Mouse (Mus musculus) heart, embryonic 15.5 days (tissue): Measurements from ENCODE around the gene Ddx3x. TPM values are rescaled to one million over a fixed set of nuclear protein-coding genes. Genes with fewer than 3 reads are reported as not detected.
"Not testable (repeated sequence)": the region's sequence is repeated elsewhere in the genome, so short reads cannot be mapped to it uniquely, and the experiment has no call there.

Experiments
- ATAC-seq: fragments of 200-750 bp; cut with Nextera tagmentation; replicated peaks from 2 replicates; pipeline ENCODE4 v1.8.0; 2017; ENCODE audit warnings: low read depth, moderate TSS enrichment; ENCODE audit not compliant: insufficient number of reproducible peaks, insufficient read depth, low FRiP score
- H3K27ac ChIP-seq: fragments of 300-500 bp; sonication (generic); 2 replicates; pipeline ENCODE4 v1.5.1; 2015; ENCODE audit warnings: mild to moderate bottlenecking, inconsistent platforms
- H3K27me3 ChIP-seq: fragments of 300-500 bp; sonication (generic); 2 replicates; pipeline ENCODE4 v1.6.1; 2015; ENCODE audit warnings: inconsistent platforms
- H3K36me3 ChIP-seq: fragments of 300-500 bp; sonication (generic); 2 replicates; pipeline ENCODE4 v1.6.1; 2015; ENCODE audit warnings: mild to moderate bottlenecking, inconsistent platforms
- H3K4me1 ChIP-seq: fragments of 300-500 bp; sonication (generic); replicated peaks from 2 replicates; pipeline ENCODE4 v1.6.1; 2015; ENCODE audit warnings: inconsistent platforms
- H3K4me2 ChIP-seq: fragments of 300-500 bp; sonication (generic); 2 replicates; pipeline ENCODE4 v1.6.1; 2015; ENCODE audit warnings: inconsistent platforms, mild to moderate bottlenecking, moderate library complexity
- H3K4me3 ChIP-seq: fragments of 300-500 bp; sonication (generic); 2 replicates; pipeline ENCODE4 v1.5.1; 2015; ENCODE audit warnings: mild to moderate bottlenecking, inconsistent platforms
- H3K9ac ChIP-seq: fragments of 300-500 bp; sonication (generic); 2 replicates; pipeline ENCODE4 v1.6.1; 2015; ENCODE audit warnings: mild to moderate bottlenecking, inconsistent platforms
- H3K9me3 ChIP-seq: fragments of 300-500 bp; sonication (generic); replicated peaks from 2 replicates; pipeline ENCODE4 v1.6.1; 2016; ENCODE audit warnings: inconsistent platforms
- WGBS: fragments of 180-500 bp; shearing (Covaris S2); methylation state at CpG from one replicate; pipeline ENCODE4 v1.1.7; 2015; ENCODE audit warnings: mixed read lengths; 5-methylcytosine and 5-hydroxymethylcytosine counted together
- polyA plus RNA-seq: library from polyadenylated mRNA; unstranded; fragments of >200 nt; fragmentation: Nextera tagmentation; extraction: Ambion mirVana; gene quantifications from 2 replicates; pipeline ENCODE4 v1.2.1, GENCODE M21; 2015

The Ddx3x gene
- 68.6 and 79.6 TPM in 2 replicates for polyA plus RNA-seq

GRCm38 (mm10) chrX:13280409-13281328 is at the start of gene Ddx3x:
Gene Ddx3x (plus strand): TSS chrX:13280970.
- peaks cover 11% of the 10 kb centered on the region for H3K4me1 ChIP-seq
- H3K9me3 ChIP-seq, result no peaks in the 10 kb centered on the region
- peak within 1 kb of the TSS; percentile 98 for H3K9ac ChIP-seq
- peaks cover 7% of the 10 kb centered on the region; the same call in 1 of the 2 replicates for H3K36me3 ChIP-seq
- ATAC-seq, result peak; percentile 94
- WGBS, result under 1% methylated on average over 57 of the region's 57 CpGs
- H3K27ac ChIP-seq, result peak within 1 kb of the TSS; percentile 99
- no peaks in the 10 kb centered on the region for H3K27me3 ChIP-seq
- H3K4me2 ChIP-seq, result peak within 1 kb of the TSS; percentile 80
- peak within 1 kb of the TSS; percentile 96 for H3K4me3 ChIP-seq

DNA sequence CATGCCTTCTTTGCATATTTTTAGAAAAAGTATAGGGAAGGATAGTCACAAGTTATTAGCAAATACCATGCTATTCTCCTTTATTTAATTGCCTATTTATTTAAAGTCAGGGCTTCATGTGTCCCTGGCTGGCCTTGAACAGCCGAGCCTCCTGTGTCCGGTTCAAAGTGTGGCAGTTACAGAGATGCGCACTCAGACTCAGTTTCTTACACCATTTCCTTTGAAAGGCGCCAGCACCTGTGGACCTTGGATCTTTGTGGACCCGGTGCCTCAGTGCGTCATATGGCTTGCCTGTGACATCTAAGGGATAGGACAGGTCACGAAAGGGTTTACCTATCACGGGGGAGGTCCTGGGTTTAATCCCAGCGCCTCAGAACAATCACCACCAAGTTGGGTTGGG is 49.5 kb upstream of the Ddx3x start:
- H3K27me3 ChIP-seq, result peaks cover 17% of the 10 kb centered on the region
- H3K4me1 ChIP-seq, result 0 out of 2 replicates have a peak, but pooled peaks cover 3% of the 10 kb centered on the region
- 32% methylated on average over 9 of the region's 9 CpGs for WGBS
- peak overlapping the region; percentile 70 for H3K27ac ChIP-seq
- peak overlapping the region; percentile 62 for H3K4me2 ChIP-seq
- ATAC-seq, result no peak
- no peaks in the 10 kb centered on the region for H3K9me3 ChIP-seq
- peak overlapping the region; percentile 50 for H3K4me3 ChIP-seq
- no peaks in the 10 kb centered on the region for H3K36me3 ChIP-seq
- H3K9ac ChIP-seq, result 0 out of 2 replicates have a peak overlapping the region, but pooled peaks have one; percentile 17

DNA sequence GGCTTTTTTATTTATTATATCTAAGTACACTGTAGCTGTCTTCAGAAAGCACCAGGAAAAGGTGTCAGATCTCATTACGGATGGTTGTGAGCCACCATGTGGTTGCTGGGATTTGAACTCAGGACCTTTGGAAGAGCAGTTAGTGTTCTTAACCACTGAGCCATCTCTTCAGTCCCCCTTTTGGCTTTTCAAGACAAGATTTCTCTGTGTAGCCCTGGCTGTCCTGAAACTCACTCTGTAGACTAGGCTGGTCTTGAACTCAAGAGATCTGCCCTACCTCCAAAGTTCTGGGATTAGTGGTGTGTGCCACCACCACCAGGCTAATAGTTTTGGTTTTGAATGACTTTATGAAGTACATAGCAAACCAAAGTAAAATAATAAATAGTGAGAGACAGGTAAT is 47.9 kb upstream of the Ddx3x start:
- peaks cover 14% of the 10 kb centered on the region for H3K27me3 ChIP-seq
- H3K4me1 ChIP-seq, H3K9me3 ChIP-seq, ATAC-seq, H3K4me2 ChIP-seq, H3K36me3 ChIP-seq, H3K9ac ChIP-seq, H3K4me3 ChIP-seq, H3K27ac ChIP-seq: not testable (repeated sequence)
- 97% methylated on average over 1 of the region's 1 CpGs for whole genome bisulfite sequencing

GRCm38 (mm10) chrX:13233631-13234030 is 47.1 kb upstream of the Ddx3x start:
- Histone ChIP-seq H3K27ac (no peak overlapping the region), H3K4me1 (0 out of 2 replicates have a peak, but pooled peaks cover 3% of the 10 kb centered on the region), H3K4me3 (no peak overlapping the region), H3K27me3 (peaks cover 20% of the 10 kb centered on the region), H3K36me3 (no peaks in the 10 kb centered on the region), H3K9me3 (no peaks in the 10 kb centered on the region), H3K4me2 (no peak overlapping the region), H3K9ac (no peak overlapping the region)
- no peak for ATAC-seq
- 30% methylated on average over 2 of the region's 2 CpGs for WGBS

GRCm38 (mm10) chrX:13234709-13235108 is 46.1 kb upstream of the Ddx3x start:
- H3K4me1 ChIP-seq, result 0 out of 2 replicates have a peak, but pooled peaks cover 3% of the 10 kb centered on the region
- no peak for ATAC-seq
- H3K36me3 ChIP-seq, result no peaks in the 10 kb centered on the region
- no peak overlapping the region for H3K4me2 ChIP-seq
- H3K9me3 ChIP-seq, result no peaks in the 10 kb centered on the region
- no peak overlapping the region for H3K9ac ChIP-seq
- peaks cover 31% of the 10 kb centered on the region for H3K27me3 ChIP-seq
- no peak overlapping the region for H3K4me3 ChIP-seq
- WGBS, result 50% methylated on average over 4 of the region's 4 CpGs
- H3K27ac ChIP-seq, result no peak overlapping the region

GRCm38 (mm10) chrX:13236100-13236568 is 44.6 kb upstream of the Ddx3x start:
- H3K4me3 ChIP-seq, result no peak overlapping the region
- ATAC-seq, result no peak
- H3K27ac ChIP-seq, result no peak overlapping the region
- no peak overlapping the region for H3K4me2 ChIP-seq
- no peaks in the 10 kb centered on the region for H3K36me3 ChIP-seq
- WGBS, result 66% methylated on average over 2 of the region's 2 CpGs
- peaks cover 31% of the 10 kb centered on the region for H3K27me3 ChIP-seq
- H3K9me3 ChIP-seq, result no peaks in the 10 kb centered on the region
- H3K4me1 ChIP-seq, result 0 out of 2 replicates have a peak, but pooled peaks cover 3% of the 10 kb centered on the region
- no peak overlapping the region for H3K9ac ChIP-seq

GRCm38 (mm10) chrX:13239455-13239854 is 41.3 kb upstream of the Ddx3x start:
- Histone ChIP-seq H3K4me1 (no peaks in the 10 kb centered on the region; the same call in 1 of the 2 replicates), H3K9ac (no peak overlapping the region), H3K4me3 (no peak overlapping the region), H3K36me3 (no peaks in the 10 kb centered on the region), H3K27me3 (peaks cover 34% of the 10 kb centered on the region), H3K9me3 (no peaks in the 10 kb centered on the region), H3K4me2 (no peak overlapping the region), H3K27ac (no peak overlapping the region)
- ATAC-seq, result no peak
- WGBS, result 92% methylated on average over 6 of the region's 6 CpGs

DNA sequence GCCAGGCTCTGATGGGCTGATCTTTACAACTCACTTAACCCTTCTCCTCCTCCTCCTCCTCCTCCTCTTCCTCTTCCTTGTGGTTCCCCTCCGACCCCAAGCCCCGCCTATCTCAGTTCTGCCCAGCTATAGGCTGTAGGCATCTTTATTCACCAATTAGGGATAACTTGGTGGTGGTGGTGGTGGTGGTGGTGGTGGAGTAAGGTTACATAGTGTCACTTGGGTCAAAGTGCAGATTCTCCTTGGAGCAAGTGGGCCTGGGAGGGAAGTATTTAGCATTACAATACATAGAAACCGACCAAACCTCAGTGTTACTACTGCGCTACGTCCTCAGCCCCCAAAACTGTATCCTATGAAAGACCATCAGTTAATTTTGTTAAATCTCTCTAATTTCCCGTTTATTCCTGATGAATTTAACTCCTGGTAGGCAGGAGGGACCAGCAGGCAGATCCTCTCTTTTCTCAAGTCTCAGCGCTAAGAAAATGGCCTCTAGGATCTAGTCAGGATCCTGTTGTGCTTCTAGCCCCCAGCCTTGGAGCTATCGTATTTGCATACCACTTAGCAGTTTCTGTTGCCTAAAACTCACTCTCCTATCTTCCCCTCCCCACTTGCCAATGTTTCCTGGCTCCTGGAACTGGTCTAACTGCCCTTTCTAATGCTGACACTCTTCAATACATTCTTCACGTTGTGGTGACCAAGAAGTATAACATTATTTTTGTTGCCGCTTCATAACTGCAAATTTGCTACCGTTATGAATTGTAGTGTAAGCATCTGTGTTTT is 39.9 kb upstream of the Ddx3x start:
- no peak for ATAC-seq
- H3K9ac ChIP-seq, result peak overlapping the region; percentile 53; the same call in 1 of the 2 replicates
- peaks cover 36% of the 10 kb centered on the region for H3K27me3 ChIP-seq
- H3K4me3 ChIP-seq, result no peak overlapping the region
- H3K27ac ChIP-seq, result peak overlapping the region; percentile 93
- H3K4me1 ChIP-seq, result peaks cover 2% of the 10 kb centered on the region; the same call in 1 of the 2 replicates
- peak overlapping the region; percentile 64; the same call in 1 of the 2 replicates for H3K4me2 ChIP-seq
- H3K36me3 ChIP-seq, result no peaks in the 10 kb centered on the region
- no peaks in the 10 kb centered on the region for H3K9me3 ChIP-seq
- WGBS, result 32% methylated on average over 11 of the region's 11 CpGs

GRCm38 (mm10) chrX:13241426-13242319 is 39.1 kb upstream of the Ddx3x start:
- Histone ChIP-seq H3K4me1 (peaks cover 2% of the 10 kb centered on the region; the same call in 1 of the 2 replicates), H3K36me3 (no peaks in the 10 kb centered on the region), H3K27ac (peak overlapping the region; percentile 93), H3K4me2 (peak overlapping the region; percentile 64), H3K9ac (peak overlapping the region; percentile 53), H3K27me3 (peaks cover 40% of the 10 kb centered on the region), H3K9me3 (no peaks in the 10 kb centered on the region), H3K4me3 (peak overlapping the region; percentile 44)
- 11% methylated on average over 21 of the region's 21 CpGs for WGBS
- ATAC-seq, result no peak

DNA sequence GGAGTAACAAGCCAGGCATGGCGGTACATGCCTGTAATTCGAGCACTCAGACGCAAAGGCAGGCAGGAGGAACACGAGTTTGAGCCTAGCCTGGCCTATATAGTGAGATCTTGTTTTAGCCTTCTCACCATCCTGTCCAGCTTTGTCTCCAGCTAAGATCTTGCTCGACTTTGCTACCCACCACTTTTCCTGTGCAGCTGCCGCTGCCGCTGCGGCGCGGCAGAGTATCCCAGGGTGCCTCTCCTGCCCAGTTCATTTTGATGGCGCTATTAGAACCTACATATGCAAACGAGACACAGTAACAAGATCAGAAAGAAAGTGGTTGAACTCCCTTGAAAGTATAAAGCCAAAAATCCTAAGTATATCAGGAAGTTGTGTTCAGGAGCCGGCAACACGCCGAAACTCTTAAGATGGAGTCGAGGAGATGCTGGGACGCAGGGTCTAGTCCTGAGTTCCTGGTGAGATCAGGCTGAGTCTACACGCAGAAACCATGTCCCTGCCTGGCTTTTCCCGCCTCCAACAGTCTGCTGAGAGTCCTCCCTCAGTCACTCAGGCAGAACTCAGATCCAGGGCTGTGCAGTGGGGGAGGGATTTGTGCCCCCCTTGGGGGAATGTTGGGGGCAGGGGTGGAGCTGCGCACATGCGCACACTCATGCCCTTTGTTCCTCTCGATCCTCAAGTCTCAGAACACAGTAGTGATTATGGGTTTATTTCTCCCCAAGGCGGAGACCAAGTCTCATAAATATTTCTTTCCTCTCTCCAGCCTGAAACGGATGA is 38.3 kb upstream of the Ddx3x start:
- H3K4me2 ChIP-seq, result peak overlapping the region; percentile 64
- H3K9me3 ChIP-seq, result no peaks in the 10 kb centered on the region
- 6% methylated on average over 24 of the region's 24 CpGs for WGBS
- peak overlapping the region; percentile 93 for H3K27ac ChIP-seq
- H3K9ac ChIP-seq, result peak overlapping the region; percentile 53
- H3K4me1 ChIP-seq, result peaks cover 2% of the 10 kb centered on the region; the same call in 1 of the 2 replicates
- peak; percentile 95 for ATAC-seq
- no peaks in the 10 kb centered on the region for H3K36me3 ChIP-seq
- peak overlapping the region; percentile 44 for H3K4me3 ChIP-seq
- H3K27me3 ChIP-seq, result peaks cover 42% of the 10 kb centered on the region
